Mouse (Mus musculus) intestine, embryonic 15.5 days (tissue): ENCODE data around the gene Pcbd1. TPM values are rescaled to one million over a fixed set of nuclear protein-coding genes. Genes with fewer than 3 reads are reported as not detected.
"Not testable (repeated sequence)": the region's sequence is repeated elsewhere in the genome, so short reads cannot be mapped to it uniquely, and the experiment has no call there.

Source experiments
- ATAC-seq: fragments of 200-750 bp; cut with Nextera tagmentation; 2 replicates; pipeline ENCODE4 v1.8.0; 2017; ENCODE audit warnings: moderate TSS enrichment, moderate library complexity
- H3K27ac ChIP-seq: fragments of 300-500 bp; sonication (generic); 2 replicates; pipeline ENCODE4 v1.5.1; 2015; ENCODE audit warnings: mild to moderate bottlenecking, inconsistent platforms
- H3K27me3 ChIP-seq: fragments of 300-500 bp; sonication (generic); replicated peaks from 2 replicates; pipeline ENCODE4 v1.6.1; 2015; ENCODE audit warnings: inconsistent platforms
- H3K36me3 ChIP-seq: fragments of 300-500 bp; sonication (generic); 2 replicates; pipeline ENCODE4 v1.6.1; 2015; ENCODE audit warnings: inconsistent platforms
- H3K4me1 ChIP-seq: fragments of 300-500 bp; sonication (generic); replicated peaks from 2 replicates; pipeline ENCODE4 v1.6.1; 2015; ENCODE audit warnings: inconsistent platforms
- H3K4me2 ChIP-seq: fragments of 300-500 bp; sonication (generic); replicated peaks from 2 replicates; pipeline ENCODE4 v1.6.1; 2015; ENCODE audit warnings: mild to moderate bottlenecking, inconsistent platforms
- H3K4me3 ChIP-seq: fragments of 300-500 bp; sonication (generic); replicated peaks from 2 replicates; pipeline ENCODE4 v1.5.1; 2015; ENCODE audit warnings: inconsistent platforms
- H3K9ac ChIP-seq: fragments of 300-500 bp; sonication (generic); 2 replicates; pipeline ENCODE4 v1.6.1; 2015; ENCODE audit warnings: inconsistent platforms
- H3K9me3 ChIP-seq: fragments of 300-500 bp; sonication (generic); 2 replicates; pipeline ENCODE4 v1.6.1; 2016; ENCODE audit warnings: inconsistent platforms
- WGBS: fragments of 180-500 bp; shearing (Covaris S2); methylation state at CpG from one replicate; pipeline ENCODE4 v1.1.7; 2015; 5-methylcytosine and 5-hydroxymethylcytosine counted together
- polyA plus RNA-seq: library from polyadenylated mRNA; unstranded; fragments of >200 nt; fragmentation: Nextera tagmentation; extraction: Ambion mirVana; gene quantifications from 2 replicates; pipeline ENCODE4 v1.2.1, GENCODE M21; 2015

Gene Pcbd1
- polyA plus RNA-seq, 1 experiment from 2014 or later: 207 TPM

- Histone ChIP-seq H3K27me3 (no peaks in the 10 kb centered on the region), H3K9me3 (no peaks in the 10 kb centered on the region), H3K4me2 (peak overlapping the region; percentile 39), H3K27ac (no peak overlapping the region), H3K4me3 (no peak overlapping the region), H3K36me3 (no peaks in the 10 kb centered on the region), H3K4me1 (peaks cover 23% of the 10 kb centered on the region), H3K9ac (no peak overlapping the region)
- 18% methylated on average over 13 of the region's 13 CpGs for WGBS
- peak; percentile 34; the same call in 1 of the 2 replicates for ATAC-seq
Observed at GRCm38 (mm10) chr10:61069248-61069647, 19.9 kb upstream of the Pcbd1 start.

- peaks cover 10% of the 10 kb centered on the region for H3K4me1 ChIP-seq
- no peak overlapping the region for H3K27ac ChIP-seq
- no peak overlapping the region for H3K4me3 ChIP-seq
- H3K36me3 ChIP-seq: no peaks in the 10 kb centered on the region
- no peak overlapping the region for H3K9ac ChIP-seq
- no peak overlapping the region for H3K4me2 ChIP-seq
- WGBS: 15% methylated on average over 16 of the region's 16 CpGs
- ATAC-seq: no peak
- no peaks in the 10 kb centered on the region for H3K9me3 ChIP-seq
- H3K27me3 ChIP-seq: no peaks in the 10 kb centered on the region
Observed at GRCm38 (mm10) chr10:61072324-61072723, 16.8 kb upstream of the Pcbd1 start.

- Histone ChIP-seq H3K9ac (no peak overlapping the region), H3K4me3 (no peak overlapping the region), H3K4me1 (peaks cover 4% of the 10 kb centered on the region; the same call in 1 of the 2 replicates), H3K27ac (no peak overlapping the region), H3K4me2 (no peak overlapping the region), H3K27me3 (no peaks in the 10 kb centered on the region), H3K9me3 (no peaks in the 10 kb centered on the region), H3K36me3 (no peaks in the 10 kb centered on the region)
- 17% methylated on average over 1 of the region's 1 CpGs for whole genome bisulfite sequencing
- ATAC-seq: no peak
Observed at GRCm38 (mm10) chr10:61074643-61075042, 14.5 kb upstream of the Pcbd1 start.

GRCm38 (mm10) chr10:61075607-61076006 is 13.5 kb upstream of the Pcbd1 start:
- peaks cover 10% of the 10 kb centered on the region for H3K4me1 ChIP-seq
- no peaks in the 10 kb centered on the region for H3K36me3 ChIP-seq
- H3K27ac ChIP-seq: no peak overlapping the region
- no peak overlapping the region for H3K9ac ChIP-seq
- H3K4me3 ChIP-seq: no peak overlapping the region
- no peaks in the 10 kb centered on the region for H3K27me3 ChIP-seq
- no peak overlapping the region for H3K4me2 ChIP-seq
- WGBS: 96% methylated on average over 3 of the region's 3 CpGs
- H3K9me3 ChIP-seq: no peaks in the 10 kb centered on the region
- no peak for ATAC-seq

- Histone ChIP-seq H3K27me3 (no peaks in the 10 kb centered on the region), H3K36me3 (no peaks in the 10 kb centered on the region), H3K9me3 (no peaks in the 10 kb centered on the region), H3K4me2 (peak overlapping the region; percentile 43), H3K4me3 (0 out of 2 replicates have a peak overlapping the region, but pooled peaks have one; percentile 2), H3K4me1 (peaks cover 10% of the 10 kb centered on the region; the same call in 1 of the 2 replicates), H3K27ac (no peak overlapping the region), H3K9ac (no peak overlapping the region)
- WGBS: 37% methylated on average over 14 of the region's 14 CpGs
- ATAC-seq: peak; percentile 96
Observed at GRCm38 (mm10) chr10:61080227-61080930, 8.8 kb upstream of the Pcbd1 start.

GRCm38 (mm10) chr10:61080931-61081255 is 8.2 kb upstream of the Pcbd1 start:
- no peak overlapping the region for H3K9ac ChIP-seq
- no peak overlapping the region for H3K4me3 ChIP-seq
- WGBS: 55% methylated on average over 11 of the region's 11 CpGs
- H3K4me2 ChIP-seq: peak overlapping the region; percentile 43; the same call in 1 of the 2 replicates
- no peaks in the 10 kb centered on the region for H3K36me3 ChIP-seq
- H3K9me3 ChIP-seq: no peaks in the 10 kb centered on the region
- no peak overlapping the region for H3K27ac ChIP-seq
- no peaks in the 10 kb centered on the region for H3K27me3 ChIP-seq
- H3K4me1 ChIP-seq: peaks cover 10% of the 10 kb centered on the region; the same call in 1 of the 2 replicates
- ATAC-seq: peak; percentile 79

- Histone ChIP-seq H3K9ac (no peak overlapping the region), H3K27me3 (no peaks in the 10 kb centered on the region), H3K4me3 (no peak overlapping the region), H3K4me2 (no peak overlapping the region), H3K9me3 (no peaks in the 10 kb centered on the region), H3K36me3 (no peaks in the 10 kb centered on the region), H3K4me1 (peaks cover 6% of the 10 kb centered on the region; the same call in 1 of the 2 replicates), H3K27ac (no peak overlapping the region)
- ATAC-seq: no peak
- 80% methylated on average over 2 of the region's 2 CpGs for WGBS
Observed at GRCm38 (mm10) chr10:61085364-61085763, 3.8 kb upstream of the Pcbd1 start.

- whole genome bisulfite sequencing: 58% methylated on average over 3 of the region's 3 CpGs
- H3K27me3 ChIP-seq: no peaks in the 10 kb centered on the region
- H3K4me1 ChIP-seq: no peaks in the 10 kb centered on the region
- H3K4me2 ChIP-seq: no peak overlapping the region
- no peaks in the 10 kb centered on the region for H3K9me3 ChIP-seq
- ATAC-seq: no peak
- no peak overlapping the region for H3K4me3 ChIP-seq
- no peak overlapping the region for H3K9ac ChIP-seq
- no peak overlapping the region for H3K27ac ChIP-seq
- no peaks in the 10 kb centered on the region for H3K36me3 ChIP-seq
Observed at GRCm38 (mm10) chr10:61086502-61086901, 2.6 kb upstream of the Pcbd1 start.

GRCm38 (mm10) chr10:61088468-61088867 is 663 bp upstream of the Pcbd1 start:
- Histone ChIP-seq H3K27me3 (no peaks in the 10 kb centered on the region), H3K4me3 (no peak overlapping the region), H3K27ac (no peak overlapping the region), H3K9me3 (no peaks in the 10 kb centered on the region), H3K4me2 (no peak overlapping the region), H3K9ac (no peak overlapping the region), H3K4me1 (no peaks in the 10 kb centered on the region), H3K36me3 (no peaks in the 10 kb centered on the region)
- ATAC-seq: no peak
- WGBS: 66% methylated on average over 3 of the region's 3 CpGs

GRCm38 (mm10) chr10:61091866-61092265 is 2.7 kb downstream of the Pcbd1 start:
- 84% methylated on average over 6 of the region's 6 CpGs for WGBS
- Histone ChIP-seq H3K36me3 (no peaks in the 10 kb centered on the region), H3K4me1 (no peaks in the 10 kb centered on the region), H3K4me3 (no peak overlapping the region), H3K9me3 (no peaks in the 10 kb centered on the region), H3K9ac (no peak overlapping the region), H3K27me3 (no peaks in the 10 kb centered on the region), H3K4me2 (no peak overlapping the region), H3K27ac (no peak overlapping the region)
- no peak for ATAC-seq

- 86% methylated on average over 3 of the region's 3 CpGs for WGBS
- no peaks in the 10 kb centered on the region for H3K4me1 ChIP-seq
- no peak overlapping the region for H3K4me3 ChIP-seq
- no peak overlapping the region for H3K4me2 ChIP-seq
- no peaks in the 10 kb centered on the region for H3K27me3 ChIP-seq
- ATAC-seq: no peak
- H3K27ac ChIP-seq: no peak overlapping the region
- H3K36me3 ChIP-seq: peaks cover 34% of the 10 kb centered on the region
- H3K9me3 ChIP-seq: no peaks in the 10 kb centered on the region
- H3K9ac ChIP-seq: no peak overlapping the region
Observed at GRCm38 (mm10) chr10:61103564-61104114, 14.5 kb downstream of the Pcbd1 start.

GRCm38 (mm10) chr10:61114246-61114720 is 25.2 kb downstream of the Pcbd1 start:
- no peaks in the 10 kb centered on the region for H3K9me3 ChIP-seq
- H3K4me2 ChIP-seq: no peak overlapping the region
- H3K4me1 ChIP-seq: no peaks in the 10 kb centered on the region
- 89% methylated on average over 2 of the region's 2 CpGs for WGBS
- H3K36me3 ChIP-seq: peaks cover 2% of the 10 kb centered on the region
- ATAC-seq: no peak
- H3K4me3 ChIP-seq: no peak overlapping the region
- H3K27ac ChIP-seq: no peak overlapping the region
- no peak overlapping the region for H3K9ac ChIP-seq
- H3K27me3 ChIP-seq: no peaks in the 10 kb centered on the region

- 91% methylated on average over 4 of the region's 4 CpGs for WGBS
- H3K4me3 ChIP-seq, H3K27ac ChIP-seq, H3K9me3 ChIP-seq, H3K27me3 ChIP-seq, H3K9ac ChIP-seq, H3K4me1 ChIP-seq, H3K4me2 ChIP-seq, H3K36me3 ChIP-seq, ATAC-seq: not testable (repeated sequence)
Observed at GRCm38 (mm10) chr10:61121732-61122131, 32.6 kb downstream of the Pcbd1 start.
